7 mouse cellular contexts compared by ENCODE assay signal in the genomic region with DNA sequence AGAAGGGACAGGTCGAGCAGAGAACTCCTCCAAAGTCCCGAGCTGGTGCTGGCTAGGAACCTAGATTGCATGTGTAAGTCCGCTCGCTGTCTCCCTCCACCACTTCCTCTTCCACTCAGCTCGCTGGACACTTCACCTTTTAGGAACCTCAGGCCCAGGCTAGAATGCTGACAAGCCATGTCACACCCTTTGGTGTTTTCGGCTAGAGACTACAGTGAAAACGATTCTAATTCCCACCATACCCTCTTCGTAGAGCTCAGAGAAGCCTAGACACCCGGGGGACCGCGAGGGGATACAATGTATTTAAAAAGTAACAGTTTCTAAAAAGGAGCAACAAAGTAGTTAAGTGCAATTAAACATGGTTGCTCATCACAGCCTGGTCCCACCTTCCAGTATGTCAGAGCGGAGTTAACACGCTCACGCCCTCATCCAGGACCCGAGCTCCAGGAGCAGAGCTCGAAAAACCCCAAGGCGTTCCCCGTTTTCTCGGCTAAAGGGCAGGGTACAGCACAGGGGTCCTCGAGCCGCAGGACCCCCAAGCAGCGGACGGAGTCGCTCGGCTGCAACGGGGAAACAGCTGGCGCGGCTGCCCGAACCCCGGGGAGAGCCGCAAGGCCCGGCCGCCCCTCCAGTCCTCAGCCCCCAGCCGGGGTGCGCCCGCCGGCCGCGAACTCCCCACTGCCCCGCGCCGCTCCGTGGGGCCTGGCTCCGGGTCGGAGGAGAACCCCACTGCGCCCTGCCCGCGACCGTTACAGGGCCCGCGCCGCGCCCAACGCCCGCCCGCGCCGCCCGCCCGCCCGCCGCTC. TPM values are rescaled to one million over a fixed set of nuclear protein-coding genes. Genes with fewer than 3 reads are reported as not detected.
DNase-seq lines count a peak whose midpoint lies in the region; TF ChIP-seq lines count a peak whose summit lies in the region.

No protein-coding gene starts in this region.

- no peak for TF ChIP-seq POLR2A in thymus, adult 2 months (IDR thresholded peaks at IDR 0.05; ENCODE audit: control insufficient read depth, extremely low read depth, insufficient read depth, low read length, poor library complexity)
- no peak for TF ChIP-seq POLR2A in bone marrow macrophage, adult 2 months (IDR thresholded peaks at IDR 0.05; ENCODE audit: borderline replicate concordance, low read depth, low read length)

- H3K27me3 ChIP-seq in thymus, adult 2 months (ENCODE audit: control insufficient read depth, insufficient read depth, low read length), result no peaks in the 10 kb centered on the region

- no peak overlapping the region for H3K27ac ChIP-seq in thymus, adult 2 months (ENCODE audit: control insufficient read depth, insufficient read depth, low read length)
- peak overlapping the region; percentile 77 for H3K27ac ChIP-seq in bone marrow macrophage, adult 2 months (ENCODE audit: insufficient read depth, low read depth, low read length)

- peaks cover 5% of the 10 kb centered on the region for H3K4me1 ChIP-seq in thymus, adult 2 months (replicated peaks; ENCODE audit: control insufficient read depth, insufficient read depth, low read length)
- peaks cover 18% of the 10 kb centered on the region for H3K4me1 ChIP-seq in bone marrow macrophage, adult 2 months (ENCODE audit: control insufficient read depth, insufficient read depth, low read length)

- peak overlapping the region; percentile 81 for H3K4me3 ChIP-seq in thymus, adult 2 months (ENCODE audit: control insufficient read depth, insufficient read depth, low read length)
- peak overlapping the region; percentile 94 for H3K4me3 ChIP-seq in bone marrow macrophage, adult 2 months (ENCODE audit: insufficient read depth, low read length)

- WGBS in thymus, adult 2 months, result under 1% methylated on average over 61 of the region's 62 CpGs

- DNase-seq in thymus, adult 2 months, result no peak
- no peak for DNase-seq in thymus, postnatal 10 days (ENCODE audit: low spot score in 2 of 2)
- peak; percentile 17 for DNase-seq in heart, adult 8-10 months (ENCODE audit: low spot score)
- DNase-seq in kidney, postnatal 10 days, result peak; percentile 41
- peak; percentile 47 for DNase-seq in lung, postnatal 25 days (ENCODE audit: low spot score)
- peak; percentile 20 for DNase-seq in spleen, adult 12 weeks (ENCODE audit: low spot score)

- no peak for TF ChIP-seq CTCF in thymus, adult 2 months (IDR thresholded peaks at IDR 0.05; ENCODE audit: borderline replicate concordance, control insufficient read depth, extremely low read depth, insufficient read depth, low read length, poor library complexity)
- no peak for TF ChIP-seq CTCF in bone marrow macrophage, adult 2 months (IDR thresholded peaks at IDR 0.05; ENCODE audit: low read depth, low read length)

- no peaks in the 10 kb centered on the region for H3K36me3 ChIP-seq in thymus, adult 2 months (ENCODE audit: control insufficient read depth, insufficient read depth, low read length)

RNA-seq across cellular contexts. Expression of a gene that starts 0.6 kb away (rescaled TPM):
- 18.6 and 20.4 TPM in 2 replicates for polyA plus RNA-seq in thymus, adult 2 months (2012; rRNA removed)
- 66.0 and 69.3 TPM in 2 replicates for polyA plus RNA-seq in bone marrow macrophage, adult 2 months (2012; ENCODE audit: insufficient read depth, insufficient read length, missing spikeins)
- 10 to 100 TPM; 32.2 to 33.9 (median 33.1) TPM for total RNA-seq in heart, adult 8-10 months (2022)

RNA-seq across cellular contexts. Expression of a gene that starts 32.3 kb away (rescaled TPM):
- 418 and 466 TPM in 2 replicates for polyA plus RNA-seq in thymus, adult 2 months (2012; rRNA removed)
- 1,501 and 1,718 TPM in 2 replicates for polyA plus RNA-seq in bone marrow macrophage, adult 2 months (2012; ENCODE audit: insufficient read depth, insufficient read length, missing spikeins)
- total RNA-seq in heart, adult 8-10 months (2022), result 100 to 1,000 TPM; 238 to 318 (median 274) TPM

RNA-seq across cellular contexts. Expression of a gene that starts 33.9 kb away (rescaled TPM):
- 140 and 171 TPM in 2 replicates for polyA plus RNA-seq in thymus, adult 2 months (2012; rRNA removed)
- polyA plus RNA-seq in bone marrow macrophage, adult 2 months (2012; ENCODE audit: insufficient read depth, insufficient read length, missing spikeins), result 31.0 and 31.5 TPM in 2 replicates
- total RNA-seq in heart, adult 8-10 months (2022), result 10 to 100 TPM; 20.8 to 23.4 (median 21.6) TPM

RNA-seq across cellular contexts. Expression of a gene that starts 48.5 kb away (rescaled TPM):
- 214 and 224 TPM in 2 replicates for polyA plus RNA-seq in thymus, adult 2 months (2012; rRNA removed)
- polyA plus RNA-seq in bone marrow macrophage, adult 2 months (2012; ENCODE audit: insufficient read depth, insufficient read length, missing spikeins), result 74.7 and 77.1 TPM in 2 replicates
- total RNA-seq in heart, adult 8-10 months (2022), result 10 to 100 TPM; 32.5 to 38.4 (median 35.9) TPM

RNA-seq across cellular contexts. Expression of a gene that starts 57.4 kb away (rescaled TPM):
- 37.0 and 38.4 TPM in 2 replicates for polyA plus RNA-seq in thymus, adult 2 months (2012; rRNA removed)
- polyA plus RNA-seq in bone marrow macrophage, adult 2 months (2012; ENCODE audit: insufficient read depth, insufficient read length, missing spikeins), result 4.7 and 5.6 TPM in 2 replicates
- total RNA-seq in heart, adult 8-10 months (2022), result 1 to 10 TPM; 1.2 to 3.2 (median 1.6) TPM

Comparison
In these comparisons a context has a peak if more than half of its experiments do, and no peak if none do; other contexts are left out.
1. DNase-seq: peak in heart, adult 8-10 months (single experiment), kidney, postnatal 10 days (single experiment), lung, postnatal 25 days (single experiment) and spleen, adult 12 weeks (single experiment); none in thymus, adult 2 months (single experiment) and thymus, postnatal 10 days (0 of 2).